Mouse (Mus musculus): Measurements from ENCODE around the gene Taok3.

- TF ChIP-seq EP300 (IDR thresholded peaks at IDR 0.05; ENCODE audit: low read depth) (no peak), CTCF (IDR thresholded peaks at IDR 0.05; ENCODE audit: low read depth) (no peak)
These were observed 165.3 kb downstream of the Taok3 start for GRCm38 (mm10) chr5:117285266-117285665.
